Mouse (Mus musculus) thymus, postnatal 25 days (tissue): ENCODE measurements around the gene Pgrmc2.
A peak's percentile ranks its signal among the peaks of the same experiment; 100 is the strongest.

ENCODE experiments used
- DNase-seq: peaks from one replicate; pipeline ENCODE4 v3.0.0; 2022

The Pgrmc2 gene

GRCm38 (mm10) chr3:41082885-41083789 is at the start of gene Pgrmc2:
Pgrmc2 (minus strand) TSS chr3:41083046.
- peak; percentile 98 for DNase-seq

- DNase-seq = no peak
These were observed 41.1 kb upstream of the Pgrmc2 start for GRCm38 (mm10) chr3:41124000-41124294.

- no peak for DNase-seq
These were observed 40.5 kb upstream of the Pgrmc2 start for GRCm38 (mm10) chr3:41123190-41123999.

- no peak for DNase-seq
These were observed 35.3 kb upstream of the Pgrmc2 start for GRCm38 (mm10) chr3:41118173-41118572.

- no peak for DNase-seq
These were observed 34.6 kb upstream of the Pgrmc2 start for GRCm38 (mm10) chr3:41117447-41117846.

GRCm38 (mm10) chr3:41113186-41113585 is 30.3 kb upstream of the Pgrmc2 start:
- no peak for DNase-seq

GRCm38 (mm10) chr3:41108306-41108785 is 25.5 kb upstream of the Pgrmc2 start:
- DNase-seq = no peak

- peak; percentile 13 for DNase-seq
These were observed 24.9 kb upstream of the Pgrmc2 start for GRCm38 (mm10) chr3:41107600-41108305.

GRCm38 (mm10) chr3:41101905-41102304 is 19.1 kb upstream of the Pgrmc2 start:
- no peak for DNase-seq

- DNase-seq = no peak
These were observed 17.3 kb upstream of the Pgrmc2 start for GRCm38 (mm10) chr3:41100157-41100556.

- no peak for DNase-seq
These were observed 16.8 kb upstream of the Pgrmc2 start for GRCm38 (mm10) chr3:41099672-41100071.

- DNase-seq = no peak
These were observed 10.4 kb upstream of the Pgrmc2 start for GRCm38 (mm10) chr3:41093210-41093609.

- no peak for DNase-seq
These were observed 9.5 kb upstream of the Pgrmc2 start for GRCm38 (mm10) chr3:41092311-41092710.

GRCm38 (mm10) chr3:41090839-41091238 is 8.0 kb upstream of the Pgrmc2 start:
- no peak for DNase-seq

GRCm38 (mm10) chr3:41087071-41087470 is 4.2 kb upstream of the Pgrmc2 start:
- no peak for DNase-seq

GRCm38 (mm10) chr3:41084421-41084820 is 1.6 kb upstream of the Pgrmc2 start:
- DNase-seq = no peak

- no peak for DNase-seq
These were observed 905 bp upstream of the Pgrmc2 start for GRCm38 (mm10) chr3:41083790-41084112.

GRCm38 (mm10) chr3:41082520-41082884 is 344 bp downstream of the Pgrmc2 start:
- DNase-seq = no peak

GRCm38 (mm10) chr3:41081474-41082301 is 1.2 kb downstream of the Pgrmc2 start:
- DNase-seq = peak; percentile 8

GRCm38 (mm10) chr3:41080724-41081123 is 2.1 kb downstream of the Pgrmc2 start:
- DNase-seq = no peak

- DNase-seq = no peak
These were observed 4.2 kb downstream of the Pgrmc2 start for GRCm38 (mm10) chr3:41078673-41079072.

GRCm38 (mm10) chr3:41075376-41075775 is 7.5 kb downstream of the Pgrmc2 start:
- DNase-seq = no peak

GRCm38 (mm10) chr3:41070519-41070918 is 12.3 kb downstream of the Pgrmc2 start:
- DNase-seq = no peak
